Mouse (Mus musculus) heart, embryonic 11.5 days (tissue): ENCODE measurements around the gene Dnaic2. TPM values are rescaled to one million over a fixed set of nuclear protein-coding genes. Genes with fewer than 3 reads are reported as not detected.

ENCODE experiments used
- ATAC-seq: fragments of 200-750 bp; cut with Nextera tagmentation; replicated peaks from 2 replicates; pipeline ENCODE4 v1.8.0; 2017; ENCODE audit warnings: moderate library complexity; ENCODE audit not compliant: insufficient number of reproducible peaks, low FRiP score, low TSS enrichment
- H3K27ac ChIP-seq: fragments of 300-500 bp; sonication (generic); 2 replicates; pipeline ENCODE4 v1.5.1; 2014; ENCODE audit warnings: mild to moderate bottlenecking, low read depth, low read length
- H3K27me3 ChIP-seq: fragments of 300-500 bp; sonication (generic); 2 replicates; pipeline ENCODE4 v1.6.1; 2014; ENCODE audit warnings: mild to moderate bottlenecking, low read length, mixed read lengths; ENCODE audit not compliant: control insufficient read depth, insufficient read depth
- H3K36me3 ChIP-seq: fragments of 300-500 bp; sonication (generic); 2 replicates; pipeline ENCODE4 v1.6.1; 2014; ENCODE audit warnings: mild to moderate bottlenecking, low read length, moderate library complexity, mixed read lengths; ENCODE audit not compliant: control insufficient read depth, insufficient read depth
- H3K4me1 ChIP-seq: fragments of 300-500 bp; sonication (generic); 2 replicates; pipeline ENCODE4 v1.6.1; 2014; ENCODE audit warnings: low read length; ENCODE audit not compliant: control insufficient read depth, insufficient read depth
- H3K4me2 ChIP-seq: fragments of 300-500 bp; sonication (generic); 2 replicates; pipeline ENCODE4 v1.6.1; 2014; ENCODE audit warnings: mild to moderate bottlenecking, moderate library complexity
- H3K4me3 ChIP-seq: fragments of 300-500 bp; sonication (generic); 2 replicates; pipeline ENCODE4 v1.5.1; 2014; ENCODE audit warnings: low read depth, low read length
- H3K9ac ChIP-seq: fragments of 300-500 bp; sonication (generic); 2 replicates; pipeline ENCODE4 v1.6.1; 2014; ENCODE audit warnings: mild to moderate bottlenecking, low read depth, low read length, moderate library complexity
- H3K9me3 ChIP-seq: fragments of 300-500 bp; sonication (generic); replicated peaks from 2 replicates; pipeline ENCODE4 v1.6.1; 2016; ENCODE audit warnings: low read length; ENCODE audit not compliant: control insufficient read depth
- WGBS: fragments of 180-500 bp; shearing (Covaris S2); extraction: QIAGEN DNeasy Blood & Tissue Kit; methylation state at CpG from one replicate; pipeline ENCODE4 v1.1.7; 2014; ENCODE audit not compliant: insufficient replicate concordance; 5-methylcytosine and 5-hydroxymethylcytosine counted together
- polyA plus RNA-seq: library from polyadenylated mRNA; unstranded; fragments of >200 nt; fragmentation: Nextera tagmentation; extraction: Ambion mirVana; gene quantifications from 2 replicates; pipeline ENCODE4 v1.2.1, GENCODE M21; 2014

Gene Dnaic2
- 0.20 and 0.50 TPM in 2 replicates for polyA plus RNA-seq

- Histone ChIP-seq H3K9ac (peak within 1 kb of the TSS; percentile 28; the same call in 1 of the 2 replicates), H3K4me3 (peak within 1 kb of the TSS; percentile 41), H3K27me3 (no peaks in the 10 kb centered on the region), H3K4me1 (peaks cover 7% of the 10 kb centered on the region), H3K36me3 (no peaks in the 10 kb centered on the region), H3K27ac (no peak within 1 kb of the TSS), H3K9me3 (no peaks in the 10 kb centered on the region), H3K4me2 (peak within 1 kb of the TSS; percentile 74)
- WGBS = 12% methylated on average over 34 of the region's 34 CpGs
- ATAC-seq = peak; percentile 56; the same call in 1 of the 2 replicates
Observed at GRCm38 (mm10) chr11:114726965-114727825, at the start of gene Dnaic2. TSS of gene Dnaic2 (plus strand) at chr11:114727408.

GRCm38 (mm10) chr11:114679582-114679981 is 47.6 kb upstream of the Dnaic2 start:
- Histone ChIP-seq H3K27ac (peak overlapping the region; percentile 5; the same call in 1 of the 2 replicates), H3K4me3 (no peak overlapping the region), H3K27me3 (peaks cover 6% of the 10 kb centered on the region), H3K36me3 (no peaks in the 10 kb centered on the region), H3K9me3 (no peaks in the 10 kb centered on the region), H3K9ac (no peak overlapping the region), H3K4me2 (no peak overlapping the region), H3K4me1 (peaks cover 35% of the 10 kb centered on the region)
- 38% methylated on average over 8 of the region's 8 CpGs for WGBS
- ATAC-seq = no peak

DNA sequence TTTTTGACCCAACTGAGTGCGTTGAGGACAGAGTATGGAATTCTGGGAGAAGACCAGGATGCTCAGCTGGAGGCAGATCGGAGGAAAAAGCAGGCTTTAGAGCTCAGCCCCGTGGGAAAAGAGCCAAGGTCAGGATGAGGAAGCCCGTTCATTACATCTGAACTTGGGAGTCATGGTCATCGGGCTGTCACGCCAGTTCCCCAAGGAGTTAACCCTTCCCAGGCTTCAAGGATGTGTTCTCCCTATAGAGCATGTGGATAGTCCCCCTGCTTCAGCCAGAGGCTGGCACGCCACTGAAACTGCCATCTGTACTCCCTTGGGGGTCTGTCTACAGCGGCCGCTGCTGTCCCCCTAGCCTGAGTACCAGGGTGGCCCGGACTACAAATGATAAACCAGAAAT is 46.9 kb upstream of the Dnaic2 start:
- Histone ChIP-seq H3K27me3 (peaks cover 6% of the 10 kb centered on the region), H3K4me3 (no peak overlapping the region), H3K4me1 (peaks cover 37% of the 10 kb centered on the region), H3K36me3 (no peaks in the 10 kb centered on the region), H3K4me2 (no peak overlapping the region), H3K9ac (no peak overlapping the region), H3K27ac (no peak overlapping the region), H3K9me3 (no peaks in the 10 kb centered on the region)
- ATAC-seq = no peak
- WGBS = 64% methylated on average over 10 of the region's 10 CpGs

DNA sequence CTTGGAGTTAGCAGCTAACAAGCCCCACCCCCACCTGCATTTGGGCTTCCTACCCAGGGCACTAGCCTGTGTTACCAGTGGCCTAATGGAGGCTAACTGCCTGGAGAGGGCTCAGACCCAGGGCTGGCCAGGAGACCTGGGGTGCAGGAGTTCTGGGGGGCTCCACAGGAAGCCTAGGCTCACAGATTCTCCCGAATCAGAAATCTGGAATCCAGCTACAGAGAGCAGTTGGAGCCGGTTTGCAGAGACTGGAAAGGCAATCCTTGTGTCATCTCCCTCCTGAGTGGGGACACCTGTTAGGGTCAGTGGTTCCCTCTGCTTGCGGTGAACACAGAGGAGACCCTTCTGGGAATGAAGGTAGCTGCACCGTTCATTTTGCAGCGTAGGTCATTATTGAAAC is 46.2 kb upstream of the Dnaic2 start:
- H3K36me3 ChIP-seq = no peaks in the 10 kb centered on the region
- no peak for ATAC-seq
- WGBS = 64% methylated on average over 5 of the region's 5 CpGs
- no peaks in the 10 kb centered on the region for H3K9me3 ChIP-seq
- no peak overlapping the region for H3K4me3 ChIP-seq
- peaks cover 6% of the 10 kb centered on the region for H3K27me3 ChIP-seq
- peaks cover 36% of the 10 kb centered on the region for H3K4me1 ChIP-seq
- H3K27ac ChIP-seq = no peak overlapping the region
- no peak overlapping the region for H3K4me2 ChIP-seq
- 0 out of 2 replicates have a peak overlapping the region, but pooled peaks have one; percentile 28 for H3K9ac ChIP-seq

- H3K27ac ChIP-seq = no peak overlapping the region
- no peak overlapping the region for H3K4me3 ChIP-seq
- H3K4me2 ChIP-seq = no peak overlapping the region
- H3K9me3 ChIP-seq = no peaks in the 10 kb centered on the region
- H3K27me3 ChIP-seq = peaks cover 2% of the 10 kb centered on the region; the same call in 1 of the 2 replicates
- ATAC-seq = no peak
- no peaks in the 10 kb centered on the region for H3K36me3 ChIP-seq
- H3K9ac ChIP-seq = no peak overlapping the region
- peaks cover 26% of the 10 kb centered on the region for H3K4me1 ChIP-seq
- 90% methylated on average over 13 of the region's 13 CpGs for WGBS
Observed at GRCm38 (mm10) chr11:114682321-114682900, 44.8 kb upstream of the Dnaic2 start.

- ATAC-seq = no peak
- WGBS = 86% methylated on average over 10 of the region's 10 CpGs
- Histone ChIP-seq H3K4me2 (no peak overlapping the region), H3K9ac (no peak overlapping the region), H3K4me1 (peaks cover 26% of the 10 kb centered on the region), H3K27me3 (peaks cover 2% of the 10 kb centered on the region; the same call in 1 of the 2 replicates), H3K9me3 (no peaks in the 10 kb centered on the region), H3K27ac (no peak overlapping the region), H3K36me3 (no peaks in the 10 kb centered on the region), H3K4me3 (no peak overlapping the region)
Observed at GRCm38 (mm10) chr11:114683029-114683721, 44.0 kb upstream of the Dnaic2 start.

- WGBS = 67% methylated on average over 20 of the region's 20 CpGs
Observed at GRCm38 (mm10) chr11:114683722-114684621, 43.2 kb upstream of the Dnaic2 start.

More at GRCm38 (mm10) chr11:114683722-114684621, 43.2 kb upstream of the Dnaic2 start:
- Histone ChIP-seq H3K4me2 (no peak overlapping the region), H3K9me3 (no peaks in the 10 kb centered on the region), H3K4me1 (peaks cover 26% of the 10 kb centered on the region), H3K27me3 (no peaks in the 10 kb centered on the region), H3K4me3 (no peak overlapping the region), H3K27ac (no peak overlapping the region), H3K9ac (no peak overlapping the region), H3K36me3 (no peaks in the 10 kb centered on the region)
- ATAC-seq = peak; percentile 16; the same call in 1 of the 2 replicates
